In genomic region chr12:110836729-110837128, GRCm38 (mm10) we compare ENCODE assay signal across 8 mouse cellular contexts. TPM values are rescaled to one million over a fixed set of nuclear protein-coding genes. Genes with fewer than 3 reads are reported as not detected.
A peak's percentile ranks its signal among the peaks of the same experiment; 100 is the strongest.
DNase-seq lines count a peak whose midpoint lies in the region; ATAC-seq and TF ChIP-seq lines count a peak whose summit lies in the region.

No protein-coding gene starts in this region.

- peak overlapping the region; percentile 17; the same call in 1 of the 2 replicates for H3K9ac ChIP-seq in intestine, embryonic 15.5 days
- no peak overlapping the region for H3K9ac ChIP-seq in intestine, postnatal 0 days (ENCODE audit: low read depth, low read length)
- H3K9ac ChIP-seq in forebrain, postnatal 0 days = no peak overlapping the region
- peak overlapping the region; percentile 7; the same call in 1 of the 2 replicates for H3K9ac ChIP-seq in midbrain, embryonic 15.5 days

- H3K27ac ChIP-seq in intestine, embryonic 15.5 days = no peak overlapping the region
- H3K27ac ChIP-seq in intestine, postnatal 0 days (ENCODE audit: low read depth, low read length) = no peak overlapping the region
- peak overlapping the region; percentile 41 for H3K27ac ChIP-seq in bone marrow, adult 2 months (ENCODE audit: control insufficient read depth, insufficient read depth, low read depth, low read length, poor library complexity)
- H3K27ac ChIP-seq in forebrain, postnatal 0 days (ENCODE audit: low read depth, low read length) = peak overlapping the region; percentile 54; the same call in 1 of the 2 replicates
- H3K27ac ChIP-seq in midbrain, embryonic 15.5 days = peak overlapping the region; percentile 71
- H3K27ac ChIP-seq in cerebellum, adult 2 months (ENCODE audit: insufficient read depth, low read length) = no peak overlapping the region

- no peak overlapping the region for H3K4me2 ChIP-seq in intestine, embryonic 15.5 days (replicated peaks)
- no peak overlapping the region for H3K4me2 ChIP-seq in intestine, postnatal 0 days (replicated peaks; ENCODE audit: low read depth)
- H3K4me2 ChIP-seq in forebrain, postnatal 0 days (ENCODE audit: low read depth) = peak overlapping the region; percentile 9; the same call in 1 of the 2 replicates
- no peak overlapping the region for H3K4me2 ChIP-seq in midbrain, embryonic 15.5 days

- no peaks in the 10 kb centered on the region for H3K27me3 ChIP-seq in intestine, embryonic 15.5 days (replicated peaks)
- no peaks in the 10 kb centered on the region for H3K27me3 ChIP-seq in intestine, postnatal 0 days (replicated peaks; ENCODE audit: control insufficient read depth, insufficient read depth, low read length)
- no peaks in the 10 kb centered on the region for H3K27me3 ChIP-seq in forebrain, postnatal 0 days (ENCODE audit: insufficient read depth, low read length)
- H3K27me3 ChIP-seq in midbrain, embryonic 15.5 days (replicated peaks) = no peaks in the 10 kb centered on the region
- H3K27me3 ChIP-seq in cerebellum, adult 2 months (ENCODE audit: control insufficient read depth, insufficient read depth, low read length) = no peaks in the 10 kb centered on the region

- 39% methylated on average over 6 of the region's 6 CpGs for WGBS in intestine, embryonic 15.5 days
- WGBS in intestine, postnatal 0 days = 31% methylated on average over 6 of the region's 6 CpGs
- WGBS in bone marrow, adult 2 months = 68% methylated on average over 6 of the region's 6 CpGs
- WGBS in forebrain, postnatal 0 days = 25% methylated on average over 6 of the region's 6 CpGs
- 41% methylated on average over 6 of the region's 6 CpGs for WGBS in midbrain, embryonic 15.5 days
- WGBS in cerebellum, adult 2 months = 54% methylated on average over 6 of the region's 6 CpGs

- no peaks in the 10 kb centered on the region for H3K36me3 ChIP-seq in intestine, embryonic 15.5 days
- no peaks in the 10 kb centered on the region for H3K36me3 ChIP-seq in intestine, postnatal 0 days (ENCODE audit: control insufficient read depth, insufficient read depth)
- no peaks in the 10 kb centered on the region for H3K36me3 ChIP-seq in forebrain, postnatal 0 days (ENCODE audit: insufficient read depth)
- H3K36me3 ChIP-seq in midbrain, embryonic 15.5 days (replicated peaks) = no peaks in the 10 kb centered on the region

- no peak overlapping the region for H3K4me3 ChIP-seq in intestine, embryonic 15.5 days (replicated peaks)
- no peak overlapping the region for H3K4me3 ChIP-seq in intestine, postnatal 0 days (ENCODE audit: low read depth, low read length)
- no peak overlapping the region for H3K4me3 ChIP-seq in bone marrow, adult 2 months (replicated peaks; ENCODE audit: control insufficient read depth, low read depth, low read length)
- H3K4me3 ChIP-seq in forebrain, postnatal 0 days (ENCODE audit: low read depth, low read length) = no peak overlapping the region
- no peak overlapping the region for H3K4me3 ChIP-seq in midbrain, embryonic 15.5 days
- no peak overlapping the region for H3K4me3 ChIP-seq in cerebellum, adult 2 months (replicated peaks; ENCODE audit: insufficient read depth, low read depth, low read length)

- no peak for TF ChIP-seq CTCF in intestine, postnatal 0 days (IDR thresholded peaks at IDR 0.05; ENCODE audit: low read depth)
- no peak for TF ChIP-seq CTCF in bone marrow, adult 2 months (IDR thresholded peaks at IDR 0.05; ENCODE audit: control insufficient read depth, insufficient read depth, low read length)
- no peak for TF ChIP-seq CTCF in forebrain, postnatal 0 days (IDR thresholded peaks at IDR 0.05; ENCODE audit: low read depth)
- TF ChIP-seq CTCF in cerebellum, adult 2 months (IDR thresholded peaks at IDR 0.05; ENCODE audit: borderline replicate concordance, insufficient read depth, low read depth, low read length) = no peak

- peaks cover 4% of the 10 kb centered on the region for H3K4me1 ChIP-seq in intestine, embryonic 15.5 days (replicated peaks)
- H3K4me1 ChIP-seq in intestine, postnatal 0 days (replicated peaks; ENCODE audit: control insufficient read depth, insufficient read depth, low read length) = no peaks in the 10 kb centered on the region
- no peaks in the 10 kb centered on the region for H3K4me1 ChIP-seq in bone marrow, adult 2 months (ENCODE audit: control insufficient read depth, insufficient read depth, low read length)
- H3K4me1 ChIP-seq in forebrain, postnatal 0 days (ENCODE audit: insufficient read depth) = no peaks in the 10 kb centered on the region
- H3K4me1 ChIP-seq in midbrain, embryonic 15.5 days = peaks cover 24% of the 10 kb centered on the region
- no peaks in the 10 kb centered on the region for H3K4me1 ChIP-seq in cerebellum, adult 2 months (ENCODE audit: control insufficient read depth, insufficient read depth, low read length)

- ATAC-seq in intestine, embryonic 15.5 days = no peak
- ATAC-seq in intestine, postnatal 0 days = no peak
- no peak; the same call in 1 of the 2 replicates for ATAC-seq in forebrain, postnatal 0 days
- no peak for ATAC-seq in midbrain, embryonic 15.5 days (replicated peaks)

- no peak for TF ChIP-seq POLR2A in bone marrow, adult 2 months (IDR thresholded peaks at IDR 0.05; ENCODE audit: borderline replicate concordance, control insufficient read depth, low read depth, low read length)
- TF ChIP-seq POLR2A in cerebellum, adult 2 months (IDR thresholded peaks at IDR 0.05; ENCODE audit: borderline replicate concordance, insufficient read depth, low read length) = no peak

- H3K9me3 ChIP-seq in intestine, embryonic 15.5 days = no peaks in the 10 kb centered on the region
- no peaks in the 10 kb centered on the region for H3K9me3 ChIP-seq in intestine, postnatal 0 days (ENCODE audit: control insufficient read depth)
- no peaks in the 10 kb centered on the region for H3K9me3 ChIP-seq in forebrain, postnatal 0 days (ENCODE audit: low read length)
- no peaks in the 10 kb centered on the region for H3K9me3 ChIP-seq in midbrain, embryonic 15.5 days

- no peak for DNase-seq in forebrain, postnatal 0 days
- DNase-seq in spleen, adult 18-20 months = no peak
- no peak for DNase-seq in layer of hippocampus, postnatal 25 days (ENCODE audit: extremely low spot score in 1 of 2, low spot score in 1 of 2)
- no peak for DNase-seq in cerebellum, adult 2 months

RNA-seq across cellular contexts. Expression of gene Mok, which starts 4.0 kb away (rescaled TPM):
- 2.4 and 2.6 TPM in 2 replicates for polyA plus RNA-seq in intestine, embryonic 15.5 days (2015; fragmentation: Nextera tagmentation; extraction: Ambion mirVana)
- polyA plus RNA-seq in intestine, postnatal 0 days (2015; fragmentation: Nextera tagmentation; extraction: Ambion mirVana) = 0.80 and 0.85 TPM in 2 replicates
- polyA plus RNA-seq in bone marrow, adult 2 months (2011; ENCODE audit: insufficient read depth, insufficient read length, low replicate concordance, missing spikeins) = not detected in 2 replicates
- 12.8 and 20.5 TPM in 2 replicates for total RNA-seq in forebrain, postnatal 0 days (2014; rRNA removed)
- polyA plus RNA-seq in forebrain, postnatal 0 days (2015; fragmentation: Nextera tagmentation; extraction: Ambion mirVana) = 20.6 and 22.1 TPM in 2 replicates
- 17.0 and 17.2 TPM in 2 replicates for polyA plus RNA-seq in midbrain, embryonic 15.5 days (2015; fragmentation: Nextera tagmentation; extraction: Ambion mirVana)
- total RNA-seq in layer of hippocampus, postnatal 25 days (2021) = 10 to 100 TPM; 10.5 to 11.4 TPM
- polyA plus RNA-seq in cerebellum, adult 2 months (2012; rRNA removed) = 5.9 and 6.7 TPM in 2 replicates

RNA-seq across cellular contexts. Expression of gene Zfp839, which starts 13.3 kb away (rescaled TPM):
- polyA plus RNA-seq in intestine, embryonic 15.5 days (2015; fragmentation: Nextera tagmentation; extraction: Ambion mirVana) = 4.5 and 4.9 TPM in 2 replicates
- polyA plus RNA-seq in intestine, postnatal 0 days (2015; fragmentation: Nextera tagmentation; extraction: Ambion mirVana) = 1.6 and 2.3 TPM in 2 replicates
- polyA plus RNA-seq in bone marrow, adult 2 months (2011; ENCODE audit: insufficient read depth, insufficient read length, low replicate concordance, missing spikeins) = 2.1 and 6.7 TPM in 2 replicates
- total RNA-seq in forebrain, postnatal 0 days (2014; rRNA removed) = 4.5 and 5.9 TPM in 2 replicates
- 0.63 and 2.4 TPM in 2 replicates for polyA plus RNA-seq in forebrain, postnatal 0 days (2015; fragmentation: Nextera tagmentation; extraction: Ambion mirVana)
- polyA plus RNA-seq in midbrain, embryonic 15.5 days (2015; fragmentation: Nextera tagmentation; extraction: Ambion mirVana) = 3.9 and 4.4 TPM in 2 replicates
- total RNA-seq in layer of hippocampus, postnatal 25 days (2021) = 10 to 100 TPM; 10.3 to 12.7 TPM
- 7.6 and 8.5 TPM in 2 replicates for polyA plus RNA-seq in cerebellum, adult 2 months (2012; rRNA removed)

RNA-seq across cellular contexts. Expression of gene Cinp, which starts 52.2 kb away (rescaled TPM):
- 69.6 and 74.2 TPM in 2 replicates for polyA plus RNA-seq in intestine, embryonic 15.5 days (2015; fragmentation: Nextera tagmentation; extraction: Ambion mirVana)
- polyA plus RNA-seq in intestine, postnatal 0 days (2015; fragmentation: Nextera tagmentation; extraction: Ambion mirVana) = 30.5 and 31.0 TPM in 2 replicates
- 30.1 and 37.1 TPM in 2 replicates for polyA plus RNA-seq in bone marrow, adult 2 months (2011; ENCODE audit: insufficient read depth, insufficient read length, low replicate concordance, missing spikeins)
- 93.6 and 116 TPM in 2 replicates for total RNA-seq in forebrain, postnatal 0 days (2014; rRNA removed)
- polyA plus RNA-seq in forebrain, postnatal 0 days (2015; fragmentation: Nextera tagmentation; extraction: Ambion mirVana) = 82.2 and 92.3 TPM in 2 replicates
- 76.3 and 85.4 TPM in 2 replicates for polyA plus RNA-seq in midbrain, embryonic 15.5 days (2015; fragmentation: Nextera tagmentation; extraction: Ambion mirVana)
- 10 to 100 TPM; 70.4 to 76.3 TPM for total RNA-seq in layer of hippocampus, postnatal 25 days (2021)
- 59.6 and 65.7 TPM in 2 replicates for polyA plus RNA-seq in cerebellum, adult 2 months (2012; rRNA removed)

RNA-seq across cellular contexts. Expression of gene Tecpr2, which starts 52.3 kb away (rescaled TPM):
- 3.0 and 3.1 TPM in 2 replicates for polyA plus RNA-seq in intestine, embryonic 15.5 days (2015; fragmentation: Nextera tagmentation; extraction: Ambion mirVana)
- 1.3 and 1.6 TPM in 2 replicates for polyA plus RNA-seq in intestine, postnatal 0 days (2015; fragmentation: Nextera tagmentation; extraction: Ambion mirVana)
- 3.6 and 6.1 TPM in 2 replicates for polyA plus RNA-seq in bone marrow, adult 2 months (2011; ENCODE audit: insufficient read depth, insufficient read length, low replicate concordance, missing spikeins)
- total RNA-seq in forebrain, postnatal 0 days (2014; rRNA removed) = 20.8 and 25.6 TPM in 2 replicates
- 3.4 and 5.6 TPM in 2 replicates for polyA plus RNA-seq in forebrain, postnatal 0 days (2015; fragmentation: Nextera tagmentation; extraction: Ambion mirVana)
- 8.9 and 9.4 TPM in 2 replicates for polyA plus RNA-seq in midbrain, embryonic 15.5 days (2015; fragmentation: Nextera tagmentation; extraction: Ambion mirVana)
- total RNA-seq in layer of hippocampus, postnatal 25 days (2021) = 10 to 100 TPM; 40.5 to 41.4 TPM
- 20.2 and 20.7 TPM in 2 replicates for polyA plus RNA-seq in cerebellum, adult 2 months (2012; rRNA removed)

Comparison
In these comparisons a context has a peak if more than half of its experiments do, and no peak if none do; other contexts are left out.
1. H3K9ac ChIP-seq: peak in intestine, embryonic 15.5 days (single experiment) and midbrain, embryonic 15.5 days (single experiment); none in intestine, postnatal 0 days (single experiment) and forebrain, postnatal 0 days (single experiment).
2. H3K27ac ChIP-seq: peak in bone marrow, adult 2 months (single experiment), forebrain, postnatal 0 days (single experiment) and midbrain, embryonic 15.5 days (single experiment); none in intestine, embryonic 15.5 days (single experiment), intestine, postnatal 0 days (single experiment) and cerebellum, adult 2 months (single experiment).